Mouse (Mus musculus) brain, embryonic 14.5 days (tissue): ENCODE measurements around the gene Timm22. TPM values are rescaled to one million over a fixed set of nuclear protein-coding genes. Genes with fewer than 3 reads are reported as not detected.

Experiments
- DNase-seq: peaks from one replicate; pipeline ENCODE4 v3.0.0-alpha.2; 2011; ENCODE audit warnings: low read depth
- CTCF ChIP-seq: fragments of 200-500 bp; IDR thresholded peaks from 2 replicates; pipeline ENCODE4 v1.5.1; 2012; ENCODE audit warnings: inconsistent platforms, mild to moderate bottlenecking, moderate library complexity, borderline replicate concordance; ENCODE audit not compliant: insufficient read depth, insufficient read length; ENCODE audit errors: extremely low read depth
- POLR2A ChIP-seq: fragments of 200-500 bp; IDR thresholded peaks from 2 replicates; pipeline ENCODE4 v1.6.1; 2012; ENCODE audit warnings: mild to moderate bottlenecking, inconsistent platforms, borderline replicate concordance; ENCODE audit not compliant: poor library complexity, insufficient read depth, insufficient read length, severe bottlenecking; ENCODE audit errors: extremely low read depth
- polyA plus RNA-seq: library from polyadenylated mRNA; depleted of rRNA; stranded (reverse); fragments of >200 nt; gene quantifications from 2 replicates; pipeline ENCODE4 v1.2.3, GENCODE M21; 2012; rRNA removed

The Timm22 gene
- 32.5 and 36.8 TPM in 2 replicates for polyA plus RNA-seq

DNA sequence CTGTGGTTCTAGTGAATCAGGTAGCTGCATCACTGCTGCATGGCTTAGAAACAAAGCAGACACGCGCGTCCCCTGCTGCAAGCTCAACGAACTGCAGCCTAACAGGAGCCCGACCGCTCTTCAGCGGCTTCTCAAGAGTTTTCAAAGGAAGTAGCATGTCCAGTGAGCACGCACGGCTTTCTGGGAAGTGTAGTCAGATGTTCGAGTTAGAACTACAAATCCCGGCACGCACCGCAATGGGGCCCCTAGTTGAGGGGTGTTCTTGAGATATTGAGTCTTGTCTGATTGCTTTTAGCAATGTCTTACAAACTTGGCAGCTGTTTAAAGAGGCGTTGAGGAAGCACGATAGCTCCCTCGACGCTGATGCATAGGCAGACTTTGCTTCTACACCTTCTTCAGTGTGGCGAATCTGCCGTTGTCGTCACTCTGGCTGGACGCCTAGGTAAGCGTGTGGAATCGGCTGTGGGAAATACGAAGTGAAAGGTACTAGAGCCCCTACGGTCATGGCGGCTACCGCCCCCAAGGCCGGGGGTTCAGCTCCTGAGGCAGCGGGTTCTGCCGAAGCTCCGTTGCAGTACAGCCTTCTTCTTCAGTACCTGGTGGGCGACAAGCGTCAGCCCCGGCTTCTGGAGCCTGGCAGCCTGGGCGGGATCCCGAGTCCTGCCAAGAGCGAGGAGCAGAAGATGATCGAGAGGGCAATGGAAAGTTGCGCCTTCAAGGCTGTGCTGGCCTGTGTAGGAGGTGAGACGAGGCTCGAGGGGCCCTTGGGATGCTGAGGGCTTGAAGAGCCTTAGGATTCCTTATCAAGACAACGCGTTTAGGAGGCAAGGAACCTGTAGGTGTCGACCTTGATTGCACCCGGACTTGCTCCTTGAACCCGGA lies at the start of gene Timm22:
Timm22 (plus strand) TSS at position 251 of the 882 bp plus-strand sequence.
- DNase-seq, result peak; percentile 99
- TF ChIP-seq CTCF (peak; percentile 100), POLR2A (peak; percentile 60; the same call in 1 of the 2 replicates)

DNA sequence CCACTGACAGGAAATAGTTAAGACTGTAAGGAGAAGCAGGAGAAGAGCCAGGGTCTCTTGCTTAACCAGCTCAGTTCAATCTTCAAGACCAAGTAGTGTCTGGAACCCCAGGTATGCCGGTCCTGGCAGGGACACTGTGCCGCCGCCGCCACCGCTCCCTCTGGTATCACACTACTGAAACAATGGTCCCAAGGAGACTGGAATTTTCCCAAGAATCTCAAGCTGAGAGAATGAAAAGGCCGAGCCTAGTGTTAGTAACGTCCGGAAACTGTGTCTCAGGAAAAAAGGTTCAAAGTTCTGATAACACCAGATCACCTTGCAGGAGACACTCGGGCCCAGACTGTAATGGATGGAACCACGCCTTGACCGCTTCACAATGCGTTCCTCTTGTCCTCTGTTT lies 49.3 kb upstream of the Timm22 start:
- TF ChIP-seq POLR2A, result no peak
- TF ChIP-seq CTCF, result no peak
- no peak for DNase-seq

DNA sequence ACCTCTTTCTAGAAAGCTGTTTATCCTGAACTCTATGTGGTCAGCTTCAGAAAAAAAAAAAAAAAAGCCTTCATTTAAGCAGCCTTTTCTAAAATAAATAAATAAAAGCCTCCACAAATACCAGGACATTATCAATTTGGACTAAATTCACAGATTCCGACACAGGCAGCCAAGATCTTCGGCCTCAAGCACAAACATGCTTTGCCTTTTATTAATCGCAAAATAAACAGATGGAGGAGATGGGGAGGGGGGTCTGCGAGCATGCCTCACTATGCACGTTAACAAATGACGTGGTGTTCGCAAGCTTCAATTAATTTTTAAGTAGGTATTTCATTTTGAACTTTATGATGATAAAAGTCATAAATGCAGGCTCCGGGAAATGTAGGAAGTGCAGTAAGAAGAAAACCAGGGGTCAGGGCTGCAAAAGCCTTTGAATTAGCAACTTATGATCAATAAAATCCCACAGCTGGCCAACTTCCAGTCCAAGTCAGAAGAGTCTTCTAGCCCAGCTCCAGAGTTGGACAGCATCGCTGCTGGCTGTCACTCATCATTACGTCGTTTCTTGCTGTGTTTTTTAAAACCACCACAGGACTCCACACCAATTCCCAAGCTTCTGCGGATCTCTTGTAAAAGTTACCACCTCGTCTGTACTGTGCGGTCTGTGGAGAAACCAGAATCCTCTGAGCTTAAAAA lies 48.0 kb upstream of the Timm22 start:
- peak; percentile 59 for DNase-seq
- TF ChIP-seq CTCF (no peak), POLR2A (no peak)

DNA sequence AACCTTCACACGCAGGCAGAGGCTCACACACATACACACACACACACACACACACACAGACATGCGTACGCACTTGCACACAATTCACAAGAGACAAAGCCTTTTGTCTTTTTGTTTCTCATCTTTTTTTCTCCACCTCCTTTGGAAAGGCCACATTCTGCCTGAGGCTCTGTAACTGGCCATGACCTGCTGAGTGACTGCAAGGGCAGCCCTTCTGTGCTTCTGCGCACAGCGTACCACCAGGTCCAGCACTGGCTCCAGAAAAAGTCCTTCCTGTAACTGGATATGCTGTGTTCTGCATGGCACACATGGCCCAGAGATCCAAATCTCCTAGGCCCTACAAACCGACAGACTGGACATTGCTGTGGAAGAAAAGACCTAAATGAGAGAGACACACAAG lies 46.5 kb upstream of the Timm22 start:
- DNase-seq, result no peak
- TF ChIP-seq CTCF (no peak), POLR2A (no peak)

DNA sequence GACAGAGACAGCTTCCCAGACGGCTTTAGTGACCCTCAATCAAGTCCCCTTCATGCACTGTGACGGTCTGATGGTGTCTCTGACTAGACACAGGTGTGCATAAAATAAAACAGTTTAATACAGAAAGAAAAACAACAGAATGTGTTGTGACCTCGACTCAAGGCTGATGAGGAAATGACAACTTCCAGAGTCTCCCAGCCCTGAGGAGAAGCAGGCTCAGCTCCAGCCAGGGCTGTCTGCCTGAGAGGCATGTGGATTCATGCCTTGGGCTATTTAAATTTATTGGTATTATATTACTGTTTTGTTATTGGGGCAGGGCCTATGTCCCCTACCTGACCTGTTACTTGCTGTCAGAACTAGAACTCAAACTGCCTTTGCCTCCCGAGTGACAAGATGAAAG lies 45.3 kb upstream of the Timm22 start:
- TF ChIP-seq POLR2A (no peak), CTCF (no peak)
- no peak for DNase-seq

DNA sequence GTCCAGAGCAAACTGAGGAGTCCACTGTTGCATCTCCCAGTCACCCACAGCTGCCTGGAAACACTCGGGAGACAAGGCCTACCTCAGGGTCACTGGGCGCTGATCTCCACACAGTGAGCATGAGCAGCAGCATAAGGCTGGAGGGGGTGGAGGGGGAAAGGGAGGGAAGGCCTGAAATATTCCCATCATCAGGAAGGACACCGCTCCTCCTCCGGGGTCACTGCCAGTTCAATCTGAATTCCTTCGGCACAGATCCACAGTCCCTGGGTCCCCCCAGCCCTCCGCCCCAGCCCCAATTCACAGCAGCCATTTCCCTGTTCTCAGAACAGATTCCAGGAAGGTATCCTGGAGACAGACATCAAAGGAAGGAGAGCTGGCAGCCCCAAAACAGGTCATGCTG lies 43.6 kb upstream of the Timm22 start:
- DNase-seq, result peak; percentile 68
- TF ChIP-seq POLR2A (no peak), CTCF (no peak)

DNA sequence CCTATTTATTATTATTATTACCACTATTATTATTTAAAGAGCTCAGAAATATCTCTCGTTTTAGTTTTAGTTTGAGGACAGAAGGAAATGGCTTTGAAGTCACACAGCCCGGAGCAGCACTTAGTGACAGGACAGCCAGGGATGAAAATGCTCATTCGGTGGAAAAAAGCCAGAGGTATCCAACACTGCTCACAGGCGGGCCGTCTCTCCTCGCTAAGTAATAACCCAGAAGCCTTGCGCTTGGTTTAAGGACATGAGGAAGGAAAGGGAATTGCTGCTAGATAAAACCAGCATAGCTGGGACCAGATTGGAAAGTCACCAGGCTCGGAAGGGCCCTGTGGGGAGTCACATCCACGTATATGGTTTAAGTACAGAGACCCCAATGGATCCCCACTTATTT lies 43.1 kb upstream of the Timm22 start:
- no peak for TF ChIP-seq POLR2A
- no peak for TF ChIP-seq CTCF
- peak; percentile 64 for DNase-seq

DNA sequence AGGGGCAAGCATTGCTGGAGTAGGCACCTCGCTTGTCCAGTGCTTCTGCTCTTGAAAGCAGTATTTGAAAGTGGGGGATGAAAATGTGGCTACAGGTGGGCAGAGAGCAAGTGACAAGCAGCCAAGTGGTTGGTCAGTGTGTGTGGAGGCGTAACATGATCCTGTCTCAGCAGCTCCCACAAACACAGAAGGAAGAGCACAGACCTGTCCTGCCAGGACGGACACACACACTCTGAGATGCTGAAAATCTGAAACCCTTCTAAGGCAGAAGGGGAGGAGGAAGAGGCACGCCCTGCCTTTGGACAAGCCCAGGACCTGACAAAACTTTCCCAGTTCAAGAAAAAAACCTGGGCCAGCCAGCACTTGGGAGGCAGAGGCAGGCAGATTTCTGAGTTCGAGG lies 42.7 kb upstream of the Timm22 start:
- TF ChIP-seq POLR2A, result no peak
- TF ChIP-seq CTCF, result no peak
- no peak for DNase-seq

DNA sequence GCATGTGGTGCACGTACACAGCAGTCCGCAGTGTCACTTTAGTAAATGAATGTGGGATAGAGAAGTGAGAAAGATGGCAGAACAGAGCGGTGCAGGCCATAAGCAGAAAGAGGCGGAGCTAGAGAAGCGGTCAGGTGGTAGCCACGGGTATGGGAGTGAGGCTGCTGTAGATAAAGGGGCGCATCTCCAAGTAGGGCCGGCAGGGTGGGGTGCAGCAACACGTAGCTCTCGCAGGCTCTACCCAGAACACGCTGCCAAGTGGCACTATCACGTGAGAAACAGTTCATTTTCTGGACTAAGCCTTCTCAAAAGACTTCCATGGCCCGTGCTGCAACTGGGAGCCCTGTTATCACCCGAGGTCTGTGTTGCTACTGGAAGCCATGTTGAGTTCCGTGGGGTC lies 40.0 kb upstream of the Timm22 start:
- DNase-seq, result no peak
- TF ChIP-seq CTCF (no peak), POLR2A (no peak)

DNA sequence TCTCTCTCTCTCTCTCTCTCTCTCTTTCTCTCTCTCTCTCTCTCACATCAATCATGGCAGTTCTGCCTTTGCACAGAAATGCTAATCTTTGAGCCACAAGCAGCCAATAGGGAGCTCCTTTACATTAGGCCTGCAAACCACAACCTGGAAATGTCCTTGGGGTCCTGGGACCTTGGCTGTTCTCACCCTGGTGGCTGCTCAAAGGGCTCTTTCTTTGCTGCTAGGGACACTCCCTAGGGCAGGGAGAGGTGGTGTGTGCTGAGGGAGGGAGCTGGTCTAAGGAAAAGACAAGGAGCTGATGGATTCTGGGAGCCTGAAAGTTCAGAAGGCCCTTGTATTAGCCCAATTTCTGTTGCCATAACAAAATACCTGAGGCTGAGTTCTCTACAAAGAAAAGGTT lies 36.3 kb upstream of the Timm22 start:
- no peak for DNase-seq
- TF ChIP-seq CTCF, result no peak
- TF ChIP-seq POLR2A, result no peak

DNA sequence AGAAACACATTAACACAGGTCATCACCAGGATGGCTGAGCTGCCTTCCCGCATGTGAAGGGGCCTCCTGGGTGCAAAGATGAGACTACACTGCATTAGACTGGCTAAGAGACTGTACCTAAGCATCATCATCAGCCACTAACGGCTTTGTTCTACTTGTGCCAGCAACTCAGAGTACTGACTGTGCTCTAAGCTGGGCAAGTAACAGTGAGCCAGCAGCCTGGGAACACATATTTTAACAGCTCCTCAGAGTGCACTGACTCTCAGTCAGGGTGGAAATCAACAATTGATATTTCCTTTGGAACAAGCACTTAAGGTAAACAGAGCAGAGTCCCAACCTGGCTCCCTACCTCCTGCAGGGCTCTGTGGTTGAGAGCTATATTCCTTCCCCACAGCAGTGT lies 34.6 kb upstream of the Timm22 start:
- no peak for TF ChIP-seq POLR2A
- no peak for TF ChIP-seq CTCF
- no peak for DNase-seq

DNA sequence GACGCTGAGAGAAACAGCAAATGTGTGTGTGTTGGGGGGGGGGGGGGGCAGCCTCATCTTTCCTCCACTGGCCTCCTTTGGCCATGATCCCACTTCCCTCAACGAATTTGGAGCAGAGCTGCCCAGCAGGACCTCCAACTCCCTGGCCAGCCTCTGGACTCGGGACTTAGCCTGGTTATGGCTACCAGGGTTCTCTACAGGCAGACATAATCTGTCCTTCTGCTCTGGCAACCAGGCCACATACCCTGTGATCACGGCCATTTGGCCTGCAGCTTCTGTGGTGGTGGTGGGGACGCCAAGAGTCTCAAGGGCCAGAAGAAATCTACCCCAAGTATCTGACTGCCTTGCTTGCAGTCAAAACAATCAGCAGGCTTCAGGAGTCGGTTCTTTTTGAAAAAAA lies 34.2 kb upstream of the Timm22 start:
- TF ChIP-seq POLR2A (no peak), CTCF (no peak)

More for the DNA sequence above, 34.2 kb upstream of the Timm22 start:
- DNase-seq, result no peak
